Mouse (Mus musculus) embryonic facial prominence, embryonic 11.5 days (tissue): Measurements from ENCODE around the gene Il1r1. TPM values are rescaled to one million over a fixed set of nuclear protein-coding genes. Genes with fewer than 3 reads are reported as not detected.
"Not testable (repeated sequence)": the region's sequence is repeated elsewhere in the genome, so short reads cannot be mapped to it uniquely, and the experiment has no call there.

ENCODE experiments used
- ATAC-seq: fragments of 200-750 bp; cut with Nextera tagmentation; replicated peaks from 2 replicates; pipeline ENCODE4 v1.8.0; 2017; ENCODE audit warnings: low read depth; ENCODE audit not compliant: insufficient number of reproducible peaks, low FRiP score, low TSS enrichment
- DNase-seq: peaks from one replicate; pipeline ENCODE4 v3.0.0-alpha.2; 2015; ENCODE audit warnings: low spot score
- H3K27ac ChIP-seq: fragments of 300-500 bp; sonication (generic); replicated peaks from 2 replicates; pipeline ENCODE4 v1.5.1; 2014; ENCODE audit warnings: mild to moderate bottlenecking, low read depth, low read length, control low read depth
- H3K27me3 ChIP-seq: fragments of 300-500 bp; sonication (generic); 2 replicates; pipeline ENCODE4 v1.6.1; 2014; ENCODE audit warnings: mild to moderate bottlenecking, low read length, moderate library complexity, mixed read lengths; ENCODE audit not compliant: control insufficient read depth, insufficient read depth
- H3K36me3 ChIP-seq: fragments of 300-500 bp; sonication (generic); replicated peaks from 2 replicates; pipeline ENCODE4 v1.6.1; 2014; ENCODE audit warnings: low read depth, mild to moderate bottlenecking, low read length, moderate library complexity, mixed read lengths; ENCODE audit not compliant: control insufficient read depth, insufficient read depth
- H3K4me1 ChIP-seq: fragments of 300-500 bp; sonication (generic); 2 replicates; pipeline ENCODE4 v1.6.1; 2014; ENCODE audit warnings: low read length, mixed read lengths; ENCODE audit not compliant: control insufficient read depth, insufficient read depth
- H3K4me2 ChIP-seq: fragments of 300-500 bp; sonication (generic); 2 replicates; pipeline ENCODE4 v1.6.1; 2014; ENCODE audit warnings: low read depth, mild to moderate bottlenecking, control low read depth, low read length, moderate library complexity
- H3K4me3 ChIP-seq: fragments of 300-500 bp; sonication (generic); 2 replicates; pipeline ENCODE4 v1.5.1; 2014; ENCODE audit warnings: low read depth, low read length, control low read depth
- H3K9ac ChIP-seq: fragments of 300-500 bp; sonication (generic); replicated peaks from 2 replicates; pipeline ENCODE4 v1.6.1; 2014; ENCODE audit warnings: mild to moderate bottlenecking, control low read depth, low read length
- H3K9me3 ChIP-seq: fragments of 300-500 bp; sonication (generic); replicated peaks from 2 replicates; pipeline ENCODE4 v1.6.1; 2016; ENCODE audit warnings: mild to moderate bottlenecking, low read length, inconsistent platforms, mixed read lengths; ENCODE audit not compliant: control insufficient read depth
- WGBS: fragments of 180-500 bp; shearing (Covaris S2); extraction: QIAGEN DNeasy Blood & Tissue Kit; methylation state at CpG from one replicate; pipeline ENCODE4 v1.1.7; 2014; 5-methylcytosine and 5-hydroxymethylcytosine counted together
- polyA plus RNA-seq: library from polyadenylated mRNA; unstranded; fragments of >200 nt; fragmentation: Nextera tagmentation; extraction: Ambion mirVana; gene quantifications from 2 replicates; pipeline ENCODE4 v1.2.1, GENCODE M21; 2014

Il1r1 gene
- polyA plus RNA-seq, 1 experiment from 2014 or later, result 1.00 TPM

DNA sequence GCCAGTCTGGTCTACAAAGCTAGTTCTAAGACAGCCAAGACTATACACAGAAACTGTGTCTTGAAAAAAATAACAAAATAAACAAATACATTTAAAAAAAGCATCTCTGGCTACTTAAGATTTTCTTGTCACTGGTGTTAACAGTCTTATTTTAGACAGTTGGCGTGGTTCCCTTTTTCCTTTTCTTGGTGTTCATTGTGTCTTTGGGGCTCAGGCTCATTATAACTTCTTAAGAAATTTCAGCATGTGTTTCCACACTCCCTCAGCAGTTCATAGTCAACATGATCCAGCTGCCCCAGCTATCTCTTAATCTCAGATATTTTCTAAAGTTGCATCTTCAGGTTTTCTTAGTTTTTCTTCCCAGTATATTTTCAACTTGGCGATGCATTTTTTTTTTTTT lies 67.4 kb downstream of the Il1r1 start:
- H3K4me2 ChIP-seq, result no peak overlapping the region
- no peaks in the 10 kb centered on the region for H3K27me3 ChIP-seq
- H3K4me1 ChIP-seq, result no peaks in the 10 kb centered on the region
- WGBS, result 97% methylated on average over 2 of the region's 2 CpGs
- H3K36me3 ChIP-seq, result no peaks in the 10 kb centered on the region
- ATAC-seq (no peak), DNase-seq (no peak)
- H3K27ac ChIP-seq, result no peak overlapping the region
- H3K9me3 ChIP-seq, result no peaks in the 10 kb centered on the region; the same call in 1 of the 2 replicates
- no peak overlapping the region for H3K4me3 ChIP-seq
- H3K9ac ChIP-seq, result no peak overlapping the region

GRCm38 (mm10) chr1:40293891-40294290 lies 69.0 kb downstream of the Il1r1 start:
- Histone ChIP-seq H3K27me3 (no peaks in the 10 kb centered on the region), H3K27ac (no peak overlapping the region), H3K4me3 (no peak overlapping the region), H3K9ac (no peak overlapping the region), H3K4me1 (no peaks in the 10 kb centered on the region), H3K9me3 (no peaks in the 10 kb centered on the region; the same call in 1 of the 2 replicates), H3K4me2 (no peak overlapping the region), H3K36me3 (no peaks in the 10 kb centered on the region)
- ATAC-seq (no peak), DNase-seq (peak; percentile 13)
- WGBS, result 92% methylated on average over 7 of the region's 7 CpGs

DNA sequence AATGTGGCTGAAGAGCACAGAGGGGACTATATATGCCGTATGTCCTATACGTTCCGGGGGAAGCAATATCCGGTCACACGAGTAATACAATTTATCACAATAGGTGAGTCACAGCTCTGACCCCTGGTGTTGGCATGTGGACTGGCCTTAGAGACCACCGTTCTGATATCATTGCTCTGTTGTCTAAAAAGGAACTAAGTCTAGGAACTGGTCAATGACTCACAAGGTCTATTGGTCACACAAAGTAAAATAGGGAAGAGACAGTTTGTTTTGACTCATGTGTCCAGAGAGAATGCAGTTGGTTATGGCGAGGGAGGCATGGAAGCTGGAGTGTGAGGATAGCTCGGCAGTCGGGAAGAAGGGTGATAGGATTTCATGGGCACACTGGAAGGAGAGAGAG lies 69.9 kb downstream of the Il1r1 start:
- Histone ChIP-seq H3K4me3 (no peak overlapping the region), H3K9me3 (no peaks in the 10 kb centered on the region; the same call in 1 of the 2 replicates), H3K27ac (no peak overlapping the region), H3K27me3 (no peaks in the 10 kb centered on the region), H3K36me3 (no peaks in the 10 kb centered on the region), H3K4me2 (no peak overlapping the region), H3K4me1 (no peaks in the 10 kb centered on the region), H3K9ac (no peak overlapping the region)
- DNase-seq (no peak), ATAC-seq (no peak)
- WGBS, result 85% methylated on average over 9 of the region's 9 CpGs

- H3K4me2 ChIP-seq, result no peak overlapping the region
- no peaks in the 10 kb centered on the region for H3K36me3 ChIP-seq
- no peak for DNase-seq
- no peak overlapping the region for H3K9ac ChIP-seq
- H3K27ac ChIP-seq, result no peak overlapping the region
- no peak for ATAC-seq
- H3K9me3 ChIP-seq, result no peaks in the 10 kb centered on the region; the same call in 1 of the 2 replicates
- H3K4me1 ChIP-seq, result no peaks in the 10 kb centered on the region
- H3K4me3 ChIP-seq, result no peak overlapping the region
- no peaks in the 10 kb centered on the region for H3K27me3 ChIP-seq
- WGBS, result 85% methylated on average over 2 of the region's 2 CpGs
Observed at GRCm38 (mm10) chr1:40298053-40298452, 73.2 kb downstream of the Il1r1 start.

DNA sequence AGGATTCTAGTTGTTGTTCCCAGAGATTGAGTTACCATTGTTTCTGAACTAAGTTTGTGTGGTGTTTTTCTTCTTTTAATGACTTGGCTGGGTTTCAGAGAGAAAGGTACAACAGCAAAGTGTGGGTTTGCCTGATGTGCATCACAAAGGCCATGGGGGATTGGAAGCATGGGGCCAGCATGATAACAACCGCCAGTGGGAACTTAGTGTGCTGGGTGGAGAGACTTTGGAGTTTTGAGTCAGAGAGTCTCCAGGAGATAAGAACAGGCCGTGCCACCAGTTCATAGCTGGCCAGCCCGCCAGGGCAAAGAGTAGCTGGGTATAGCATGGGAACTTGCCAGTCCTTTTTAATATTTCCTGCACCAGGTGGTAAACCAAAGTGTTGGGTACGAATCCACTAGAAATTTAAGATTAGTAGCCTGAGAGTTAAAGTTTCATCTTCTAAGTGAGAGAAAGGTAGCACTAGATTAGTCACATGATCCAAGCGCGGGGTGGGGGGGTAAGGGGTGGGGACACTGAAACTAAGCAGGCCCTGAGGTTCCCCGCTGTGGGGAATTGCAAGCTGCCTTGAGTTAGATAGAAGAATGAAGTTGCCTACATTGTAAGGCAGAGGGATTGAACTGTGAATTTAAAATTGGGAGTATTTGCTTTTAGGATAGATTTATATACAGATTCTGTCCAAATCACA lies 78.4 kb downstream of the Il1r1 start:
- WGBS, result 62% methylated on average over 7 of the region's 7 CpGs
- H3K9me3 ChIP-seq, result no peaks in the 10 kb centered on the region
- no peaks in the 10 kb centered on the region for H3K4me1 ChIP-seq
- no peak overlapping the region for H3K4me3 ChIP-seq
- H3K9ac ChIP-seq, result no peak overlapping the region
- ATAC-seq (no peak), DNase-seq (no peak)
- H3K4me2 ChIP-seq, result no peak overlapping the region
- H3K27ac ChIP-seq, result no peak overlapping the region
- no peaks in the 10 kb centered on the region for H3K27me3 ChIP-seq
- H3K36me3 ChIP-seq, result no peaks in the 10 kb centered on the region

GRCm38 (mm10) chr1:40304321-40304720 lies 79.4 kb downstream of the Il1r1 start:
- H3K9me3 ChIP-seq, ATAC-seq, H3K9ac ChIP-seq, H3K27ac ChIP-seq, H3K36me3 ChIP-seq, H3K4me2 ChIP-seq, H3K4me3 ChIP-seq, DNase-seq, H3K27me3 ChIP-seq, H3K4me1 ChIP-seq: not testable (repeated sequence)
- 71% methylated on average over 4 of the region's 4 CpGs for WGBS

DNA sequence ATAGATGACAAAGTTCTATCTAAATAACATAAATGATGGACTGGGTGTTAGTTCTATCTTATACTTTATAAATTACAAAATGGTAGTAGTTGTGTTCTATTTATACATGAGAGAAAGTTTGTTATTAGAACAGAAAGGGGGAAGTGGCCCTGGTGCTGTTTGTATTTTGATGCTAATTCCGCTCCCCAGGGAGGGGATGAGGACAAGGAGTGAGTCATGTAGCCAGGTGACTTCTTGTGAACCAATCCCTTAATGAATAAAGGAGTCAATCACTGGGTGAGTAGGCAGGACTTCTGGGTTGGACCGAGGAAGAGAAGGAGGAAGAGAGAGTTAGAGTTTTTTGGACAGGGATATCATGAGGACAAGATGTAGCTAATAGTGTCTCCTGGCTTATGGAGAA lies 81.2 kb downstream of the Il1r1 start:
- Histone ChIP-seq H3K27ac (no peak overlapping the region), H3K36me3 (no peaks in the 10 kb centered on the region), H3K4me3 (no peak overlapping the region), H3K4me1 (no peaks in the 10 kb centered on the region), H3K9ac (no peak overlapping the region), H3K27me3 (no peaks in the 10 kb centered on the region), H3K9me3 (no peaks in the 10 kb centered on the region), H3K4me2 (no peak overlapping the region)
- DNase-seq (no peak), ATAC-seq (no peak)
- WGBS, result 83% methylated on average over 2 of the region's 2 CpGs

- DNase-seq (no peak), ATAC-seq (no peak)
- H3K27me3 ChIP-seq, result no peaks in the 10 kb centered on the region
- no peak overlapping the region for H3K4me3 ChIP-seq
- no peaks in the 10 kb centered on the region for H3K36me3 ChIP-seq
- no peak overlapping the region for H3K27ac ChIP-seq
- no peaks in the 10 kb centered on the region for H3K4me1 ChIP-seq
- WGBS, result 88% methylated on average over 3 of the region's 3 CpGs
- H3K4me2 ChIP-seq, result no peak overlapping the region
- H3K9me3 ChIP-seq, result no peaks in the 10 kb centered on the region
- no peak overlapping the region for H3K9ac ChIP-seq
Observed at GRCm38 (mm10) chr1:40311123-40311522, 86.2 kb downstream of the Il1r1 start.
